Mouse (Mus musculus) kidney, adult 11 months (tissue): ENCODE measurements around the gene Hist1h2bn.
"Not testable (repeated sequence)": the region's sequence is repeated elsewhere in the genome, so short reads cannot be mapped to it uniquely, and the experiment has no call there.

Experiments
- DNase-seq: peaks from one replicate; pipeline ENCODE4 v3.0.0; 2022

Gene Hist1h2bn

DNA sequence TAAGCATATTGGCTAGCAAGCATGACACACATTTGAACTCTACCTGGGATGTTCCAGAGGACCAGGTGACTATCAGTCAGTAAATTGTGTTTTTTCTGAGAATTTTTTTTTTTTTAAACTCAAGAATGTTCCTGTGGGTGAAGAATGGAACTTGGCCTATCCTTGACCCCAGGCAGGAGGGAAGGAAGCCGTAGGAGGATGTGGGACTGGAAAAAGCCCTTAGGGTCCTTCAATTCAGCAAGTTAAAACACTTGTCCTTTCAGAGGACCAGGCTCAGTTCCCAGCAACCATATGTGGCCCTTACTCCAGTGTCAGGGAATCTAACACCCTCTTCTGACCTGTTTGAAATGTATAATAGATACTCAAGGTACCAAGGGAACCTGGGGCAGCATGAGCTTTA lies 24.4 kb upstream of the Hist1h2bn start:
- DNase-seq = no peak

DNA sequence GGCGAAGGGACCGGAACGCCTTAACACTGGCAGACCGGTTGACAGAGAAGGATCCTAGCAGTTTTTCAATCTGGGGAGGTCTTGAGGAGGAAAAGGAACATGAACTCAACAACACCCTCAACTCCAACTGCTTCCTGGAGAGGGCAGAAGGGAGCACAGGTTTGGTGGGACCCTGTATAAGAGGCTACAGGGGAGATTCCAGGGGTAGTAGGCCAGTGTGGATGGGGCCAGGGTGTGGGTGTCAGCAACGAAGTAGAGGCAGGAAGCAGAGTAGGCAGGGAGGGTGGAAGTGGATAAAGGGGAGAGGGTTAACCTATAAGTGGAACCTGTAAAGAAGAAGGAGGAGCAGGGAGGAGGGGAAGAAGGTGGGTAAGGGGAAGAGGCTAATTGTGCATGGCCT lies 20.5 kb upstream of the Hist1h2bn start:
- DNase-seq = no peak

DNA sequence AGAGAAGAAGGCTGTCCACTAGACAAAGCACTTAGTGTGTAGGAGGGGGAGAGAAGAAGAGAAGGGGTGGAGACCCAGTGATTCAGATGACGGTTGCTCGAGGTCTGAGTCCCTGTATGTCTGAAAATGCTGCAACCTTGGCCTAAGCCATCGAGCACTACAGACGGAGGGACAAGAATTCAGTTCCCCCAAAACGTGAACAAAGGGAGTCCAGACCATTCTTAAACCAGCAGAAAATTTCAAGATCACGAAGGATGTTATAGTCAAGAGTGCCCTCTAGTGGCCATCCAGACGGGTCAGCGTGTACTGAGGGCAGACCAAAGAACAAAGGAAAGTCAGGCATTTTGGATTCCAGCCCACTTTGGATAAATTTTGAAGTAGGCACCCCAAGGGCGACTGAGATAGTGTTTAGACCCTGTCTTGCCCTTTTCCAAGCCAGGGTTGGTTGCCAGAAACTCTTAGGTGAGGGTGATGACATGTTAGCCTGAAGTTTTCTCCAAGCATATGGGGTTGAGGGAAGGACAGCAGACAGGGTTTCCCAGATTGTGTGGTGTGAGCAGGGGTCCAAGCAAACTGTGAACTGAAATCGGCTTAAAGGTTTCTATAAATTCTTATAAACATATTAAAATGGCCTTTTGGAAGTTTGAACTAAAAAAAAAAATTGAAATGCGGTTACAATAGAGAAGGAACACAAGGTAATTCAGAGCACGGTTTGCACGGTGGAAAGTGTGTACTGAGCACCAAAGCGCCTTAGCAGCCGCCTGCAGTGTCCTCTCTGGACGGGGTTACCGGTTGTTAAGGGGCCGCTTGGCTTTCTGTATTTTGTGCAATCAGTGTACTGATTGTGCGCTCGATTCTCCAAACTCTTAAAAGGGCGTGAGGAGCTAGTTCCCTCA lies 19.7 kb upstream of the Hist1h2bn start:
- peak; percentile 52 for DNase-seq

DNA sequence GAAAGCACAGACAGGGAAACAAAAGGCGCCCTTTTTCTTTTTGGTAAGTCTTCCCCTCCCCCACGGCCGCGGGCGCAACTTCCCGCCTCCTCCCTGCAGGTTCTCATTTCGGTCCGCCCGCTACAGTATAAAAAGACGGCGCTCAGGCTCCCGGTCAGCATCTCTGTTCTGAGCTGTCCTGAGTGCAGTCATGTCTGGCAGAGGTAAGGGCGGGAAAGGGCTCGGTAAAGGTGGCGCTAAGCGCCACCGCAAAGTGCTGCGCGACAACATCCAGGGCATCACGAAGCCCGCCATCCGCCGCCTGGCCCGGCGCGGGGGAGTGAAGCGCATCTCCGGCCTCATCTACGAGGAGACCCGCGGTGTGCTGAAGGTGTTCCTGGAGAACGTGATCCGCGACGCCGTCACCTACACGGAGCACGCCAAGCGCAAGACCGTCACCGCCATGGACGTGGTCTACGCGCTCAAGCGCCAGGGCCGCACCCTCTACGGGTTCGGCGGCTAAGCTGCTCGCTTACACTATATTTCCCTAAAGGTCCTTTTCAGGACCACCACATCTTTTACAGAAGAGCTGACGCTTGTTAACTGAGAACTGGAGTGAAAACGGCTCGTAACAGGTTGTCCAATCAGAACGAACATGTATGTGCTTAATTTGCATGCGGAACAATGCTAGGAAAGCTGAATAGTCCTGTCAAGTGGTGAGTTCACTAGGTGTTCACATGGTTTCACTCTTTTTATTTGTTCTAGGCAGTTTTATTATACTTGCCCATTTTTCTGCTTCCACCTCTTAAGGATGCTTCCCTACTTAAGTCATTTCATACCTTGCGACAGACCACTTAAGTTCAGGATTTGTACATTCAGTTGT lies 18.8 kb upstream of the Hist1h2bn start, which contains the start of gene Hist1h4j:
TSS of gene Hist1h4j (plus strand) at position 159 of the 862 bp plus-strand sequence.
- peak; percentile 21 for DNase-seq

DNA sequence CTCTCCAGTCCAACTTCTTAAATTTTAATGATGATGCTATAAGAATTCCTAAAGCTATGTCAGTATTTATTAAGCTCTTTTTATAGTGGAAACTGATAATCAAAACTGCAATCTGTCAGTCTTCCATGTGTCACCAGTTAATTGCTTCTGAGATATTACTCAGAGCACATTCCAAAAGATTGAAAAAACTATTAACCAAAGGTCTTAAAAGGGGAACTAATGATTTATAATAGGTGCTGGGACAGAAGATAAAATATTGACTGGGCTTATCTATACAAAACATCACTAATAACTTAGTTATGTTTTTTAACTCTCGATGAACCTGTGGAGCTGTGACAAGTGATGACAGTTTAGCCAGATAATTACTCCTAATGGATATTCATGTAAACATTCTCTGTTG lies 8.9 kb upstream of the Hist1h2bn start:
- no peak for DNase-seq

DNA sequence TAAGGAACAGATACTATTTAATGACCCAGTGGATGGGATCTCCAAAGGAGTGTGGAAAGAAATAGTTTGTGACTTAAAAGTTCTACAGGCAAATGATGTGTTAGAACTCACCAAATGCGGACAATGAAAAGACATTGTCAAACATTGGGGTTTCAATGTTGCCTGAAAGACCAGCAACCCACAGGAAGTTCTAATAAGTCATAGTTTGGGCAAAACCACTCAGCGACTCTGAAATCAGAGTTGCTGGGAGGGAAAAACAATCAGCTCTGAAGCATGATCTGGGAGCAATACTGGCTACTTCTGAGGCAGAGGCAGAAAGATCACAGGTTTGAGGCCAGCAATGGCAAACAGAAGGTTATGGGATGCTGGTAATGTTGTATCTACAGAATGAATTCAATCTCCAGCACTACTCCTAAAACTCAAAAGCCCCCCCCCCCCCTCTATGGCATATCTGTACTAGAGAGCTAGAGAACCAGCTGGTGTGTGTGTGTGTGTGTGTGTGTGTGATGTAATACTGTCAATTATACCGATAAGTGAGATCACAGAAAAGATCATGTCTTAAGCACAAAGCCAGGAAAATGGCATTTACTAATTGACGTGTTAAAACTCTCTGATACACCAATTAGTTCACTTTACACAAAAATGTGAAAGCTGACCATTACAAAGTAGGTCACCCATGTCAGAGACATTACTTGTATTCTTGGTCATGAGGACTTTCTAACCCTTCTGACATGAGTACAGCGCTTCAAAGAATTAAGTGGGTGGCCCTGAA lies 4.3 kb upstream of the Hist1h2bn start:
- DNase-seq = no peak

DNA sequence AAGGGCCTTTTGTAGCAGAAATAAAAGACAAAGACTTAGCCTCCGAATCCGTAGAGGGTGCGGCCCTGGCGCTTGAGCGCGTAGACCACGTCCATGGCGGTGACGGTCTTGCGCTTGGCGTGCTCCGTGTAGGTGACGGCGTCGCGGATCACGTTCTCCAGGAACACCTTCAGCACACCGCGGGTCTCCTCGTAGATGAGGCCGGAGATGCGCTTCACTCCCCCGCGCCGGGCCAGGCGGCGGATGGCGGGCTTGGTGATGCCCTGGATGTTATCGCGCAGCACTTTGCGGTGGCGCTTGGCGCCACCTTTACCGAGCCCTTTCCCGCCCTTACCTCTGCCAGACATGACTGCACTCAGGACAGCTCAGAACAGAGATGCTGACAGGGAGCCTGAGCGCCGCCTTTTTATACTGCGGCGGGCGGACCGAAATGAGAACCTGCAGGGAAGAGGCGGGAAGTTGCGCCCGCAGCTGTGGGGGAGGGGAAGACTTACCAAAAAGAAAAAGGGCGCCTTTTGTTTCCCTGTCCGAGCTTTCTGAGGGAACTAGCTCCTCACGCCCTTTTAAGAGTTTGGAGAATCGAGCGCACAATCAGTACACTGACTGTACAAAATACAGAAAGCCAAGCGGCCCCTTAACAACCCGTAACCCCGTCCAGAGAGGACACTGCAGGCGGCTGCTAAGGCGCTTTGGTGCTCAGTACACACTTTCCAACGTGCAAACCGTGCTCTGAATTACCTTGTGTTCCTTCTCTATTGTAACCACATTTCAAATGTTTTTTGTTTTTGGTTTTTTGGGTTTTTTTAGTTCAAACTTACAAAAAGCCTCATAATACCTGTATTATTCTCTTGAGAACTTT lies 3.5 kb upstream of the Hist1h2bn start, which contains the start of gene Hist1h4k:
TSS of gene Hist1h4k (minus strand) at position 347 of the 859 bp plus-strand sequence.
- DNase-seq = peak; percentile 53

DNA sequence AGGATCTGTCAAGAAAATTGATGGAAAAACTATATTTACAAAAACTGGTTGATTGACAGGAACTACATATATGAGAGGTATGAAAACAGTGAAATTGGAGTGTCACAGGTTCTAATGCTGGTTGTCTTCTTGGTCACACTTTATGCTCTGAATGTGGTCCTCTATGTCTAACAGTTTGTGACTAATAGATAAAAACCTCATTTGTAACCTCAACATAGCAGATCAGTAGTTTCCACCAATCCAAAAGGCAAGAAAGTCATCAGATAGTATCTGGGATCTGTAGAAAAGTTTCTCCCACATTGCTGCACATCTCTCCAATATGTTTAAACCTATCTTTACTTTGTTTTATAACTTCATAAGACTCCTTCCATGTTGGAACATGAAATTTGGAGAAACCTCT lies 2.5 kb upstream of the Hist1h2bn start:
- DNase-seq = no peak

DNA sequence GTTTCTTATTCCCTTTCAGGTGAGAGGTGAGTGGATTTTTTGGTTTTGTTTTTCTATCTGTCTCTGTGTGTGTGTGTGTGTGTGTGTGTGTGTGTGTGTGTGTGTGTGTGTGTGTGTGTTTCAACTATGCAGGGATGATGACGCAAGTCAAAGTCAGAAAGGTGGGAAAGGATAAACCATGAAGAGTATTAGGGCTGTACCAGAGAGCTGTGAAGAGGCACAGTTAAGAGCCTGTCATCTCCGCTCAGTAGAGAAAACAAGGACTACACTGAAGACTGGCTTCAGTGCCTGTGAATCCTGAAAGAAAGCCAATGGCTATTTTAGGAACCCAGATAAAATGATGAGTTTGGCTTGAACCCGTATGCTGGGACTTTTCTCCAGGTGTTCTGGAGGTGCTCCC lies 2.1 kb upstream of the Hist1h2bn start:
- no peak for DNase-seq

DNA sequence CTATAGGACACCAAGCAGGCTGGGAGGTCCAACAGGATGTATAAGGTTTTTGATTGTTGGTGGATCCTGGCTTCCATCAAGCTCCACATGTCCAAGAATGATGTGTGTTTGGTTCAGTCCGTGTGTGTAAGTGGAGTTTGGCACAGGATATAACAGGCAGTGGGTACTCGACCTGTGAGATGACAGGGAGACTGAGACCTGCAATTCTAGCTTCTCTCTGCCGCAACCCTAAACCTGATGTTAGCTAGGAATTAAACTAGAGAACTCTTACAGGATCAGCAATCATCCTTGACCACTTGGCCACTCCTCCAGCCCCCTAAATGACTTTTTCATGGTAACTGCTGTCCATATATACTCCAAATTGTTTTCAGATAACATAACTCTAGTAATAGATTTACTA lies 1.6 kb upstream of the Hist1h2bn start:
- no peak for DNase-seq

DNA sequence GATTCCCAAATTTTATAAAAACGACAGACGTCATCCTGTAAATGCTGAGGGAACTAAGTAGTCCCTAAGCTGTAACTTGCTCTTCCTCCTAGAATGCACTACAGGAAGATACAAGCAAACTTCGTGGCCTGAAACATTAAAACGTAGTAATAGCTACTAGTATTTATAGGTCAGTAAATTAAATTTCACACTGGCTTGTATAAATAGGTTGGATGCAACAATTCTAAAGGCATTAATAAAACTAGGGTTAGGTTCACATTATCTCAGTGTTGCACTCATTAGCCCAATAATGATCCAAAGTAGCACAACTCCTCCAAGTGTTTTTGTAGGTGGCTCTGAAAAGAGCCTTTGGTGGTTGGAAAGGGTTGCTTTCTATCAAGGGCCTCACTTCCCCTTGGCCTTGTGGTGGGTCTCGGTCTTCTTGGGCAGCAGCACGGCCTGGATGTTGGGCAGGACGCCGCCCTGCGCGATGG lies 836 bp upstream of the Hist1h2bn start:
- DNase-seq = no peak

DNA sequence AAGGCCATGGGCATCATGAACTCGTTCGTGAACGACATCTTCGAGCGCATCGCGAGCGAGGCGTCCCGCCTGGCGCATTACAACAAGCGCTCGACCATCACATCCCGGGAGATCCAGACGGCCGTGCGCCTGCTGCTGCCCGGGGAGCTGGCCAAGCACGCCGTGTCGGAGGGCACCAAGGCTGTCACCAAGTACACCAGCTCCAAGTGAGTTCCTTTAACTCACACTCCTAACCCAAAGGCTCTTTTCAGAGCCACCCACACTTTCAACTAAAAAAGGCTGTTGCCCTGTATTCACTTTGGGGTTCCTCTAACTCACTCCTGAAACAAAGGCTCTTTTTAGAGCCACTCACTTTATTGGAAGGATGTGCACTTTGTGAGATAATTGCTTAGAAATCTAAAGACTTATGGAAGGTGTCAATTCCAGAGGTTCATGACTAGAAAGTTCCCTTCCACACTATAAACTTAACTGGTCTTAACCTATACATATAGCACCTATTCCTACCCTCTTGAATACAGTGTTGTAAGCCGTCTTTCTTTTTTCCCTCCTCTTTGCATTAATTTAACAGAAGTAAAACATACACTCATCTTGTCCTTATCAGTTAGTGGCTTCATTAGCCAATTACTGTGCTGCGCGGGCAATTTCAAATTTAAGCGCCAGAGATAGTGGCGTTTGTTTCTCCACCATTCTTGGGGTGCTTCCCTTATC lies 525 bp downstream of the Hist1h2bn start:
- not testable (repeated sequence) for DNase-seq

DNA sequence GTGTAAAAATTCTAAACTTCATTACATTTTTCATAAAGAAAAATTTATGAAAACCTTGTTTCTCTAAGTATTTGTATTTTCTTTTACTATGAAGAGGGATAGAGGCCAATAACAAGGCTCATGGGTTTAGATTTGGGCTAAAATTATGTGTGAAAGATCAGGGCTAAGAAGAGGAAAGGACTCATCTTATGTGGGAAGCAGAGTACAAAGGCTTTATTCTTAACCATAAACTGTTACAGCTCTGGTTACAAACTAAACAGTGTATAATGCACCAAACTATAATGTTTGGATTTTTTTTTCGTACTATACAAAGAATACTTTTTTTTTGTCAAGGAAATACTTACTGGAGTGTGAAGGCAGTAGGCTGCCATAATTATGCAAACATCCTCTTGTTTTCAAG lies 1.8 kb downstream of the Hist1h2bn start:
- DNase-seq = no peak

DNA sequence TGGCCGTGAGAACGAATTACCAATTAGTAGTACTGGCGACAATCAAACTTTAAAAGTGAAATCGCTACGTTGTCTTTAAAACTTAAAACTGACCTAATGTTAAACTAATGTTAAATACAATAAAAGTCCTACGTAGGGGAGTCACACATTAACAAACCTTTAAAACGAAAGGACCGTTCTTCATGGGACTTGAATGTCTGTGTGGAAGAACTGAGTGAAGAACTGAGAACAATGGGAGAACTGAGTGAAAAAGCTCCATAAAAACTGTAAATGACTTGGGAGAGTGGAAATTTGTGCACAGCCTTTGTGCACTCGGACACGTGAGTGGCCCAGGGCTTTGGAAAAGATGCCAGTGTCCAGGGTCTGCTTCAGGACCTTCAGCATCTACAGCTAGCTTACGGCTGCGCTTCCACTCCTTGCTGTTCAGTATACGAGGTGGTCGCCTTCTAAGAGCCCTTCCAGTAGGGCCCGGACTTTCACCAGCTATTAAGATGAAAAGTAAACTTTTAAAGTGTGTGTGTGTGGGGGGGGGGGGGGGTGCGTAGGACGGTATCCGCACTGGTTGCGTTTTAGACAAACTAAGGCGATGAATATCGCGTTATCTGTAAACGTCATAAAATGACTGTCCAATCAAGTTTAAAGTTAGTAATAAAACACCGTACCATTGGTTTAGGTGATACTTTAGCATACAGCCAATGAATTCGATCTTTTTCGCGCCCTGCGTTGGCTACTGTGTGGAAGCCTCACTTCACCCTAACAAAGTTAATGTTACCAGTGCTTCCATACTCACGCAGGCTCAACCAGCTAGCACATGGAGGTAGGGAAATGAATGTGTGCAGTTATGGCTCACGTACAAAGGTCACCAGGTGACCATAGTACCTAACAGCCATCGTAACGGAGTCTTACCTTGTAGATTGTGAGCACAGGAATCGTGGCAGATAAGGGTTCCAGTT lies 25.2 kb downstream of the Hist1h2bn start:
- DNase-seq = peak; percentile 17

DNA sequence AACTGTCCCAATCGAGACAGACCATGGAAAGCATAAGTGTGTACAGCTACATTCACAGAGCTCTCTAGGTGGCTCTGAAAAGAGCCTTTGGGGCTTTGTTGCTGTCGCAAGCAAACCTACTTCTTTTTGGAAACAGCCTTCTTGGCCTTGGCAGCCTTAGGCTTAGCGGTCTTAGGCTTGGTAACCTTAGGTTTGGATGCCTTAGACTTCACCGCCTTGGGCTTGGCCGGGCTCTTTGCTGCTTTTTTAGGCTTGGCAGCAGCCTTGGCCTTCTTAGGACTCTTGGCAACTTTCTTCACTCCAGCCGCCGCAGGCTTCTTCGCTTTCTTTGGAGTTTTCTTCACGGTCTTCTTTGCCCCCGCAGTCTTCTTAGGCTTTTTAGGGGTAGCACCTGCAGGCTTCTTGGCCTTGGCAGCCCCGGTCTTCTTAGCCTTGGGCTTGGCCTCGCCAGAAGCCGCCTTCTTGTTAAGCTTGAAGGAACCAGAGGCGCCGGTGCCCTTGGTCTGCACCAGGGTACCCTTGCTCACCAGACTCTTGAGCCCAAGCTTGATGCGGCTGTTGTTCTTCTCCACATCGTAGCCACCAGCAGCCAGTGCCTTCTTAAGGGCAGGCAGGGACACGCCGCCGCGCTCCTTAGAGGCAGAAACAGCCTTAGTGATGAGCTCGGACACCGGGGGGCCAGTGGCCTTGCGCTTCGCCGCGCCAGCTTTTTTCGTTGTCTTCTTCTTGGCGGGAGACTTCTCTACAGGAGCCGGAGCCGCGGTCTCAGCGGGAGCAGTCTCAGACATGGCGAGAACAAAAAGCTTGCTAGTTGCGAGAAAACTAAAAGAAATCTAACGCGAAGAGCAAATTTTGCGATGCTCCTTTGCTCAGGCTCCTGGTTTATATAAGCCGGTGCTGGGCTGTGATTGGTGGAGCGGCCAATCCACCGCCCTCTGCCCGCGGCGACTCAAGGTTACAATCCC lies 26.1 kb downstream of the Hist1h2bn start, which contains the start of gene Hist1h1b:
TSS of gene Hist1h1b (minus strand) at position 859 of the 965 bp plus-strand sequence.
- no peak for DNase-seq

DNA sequence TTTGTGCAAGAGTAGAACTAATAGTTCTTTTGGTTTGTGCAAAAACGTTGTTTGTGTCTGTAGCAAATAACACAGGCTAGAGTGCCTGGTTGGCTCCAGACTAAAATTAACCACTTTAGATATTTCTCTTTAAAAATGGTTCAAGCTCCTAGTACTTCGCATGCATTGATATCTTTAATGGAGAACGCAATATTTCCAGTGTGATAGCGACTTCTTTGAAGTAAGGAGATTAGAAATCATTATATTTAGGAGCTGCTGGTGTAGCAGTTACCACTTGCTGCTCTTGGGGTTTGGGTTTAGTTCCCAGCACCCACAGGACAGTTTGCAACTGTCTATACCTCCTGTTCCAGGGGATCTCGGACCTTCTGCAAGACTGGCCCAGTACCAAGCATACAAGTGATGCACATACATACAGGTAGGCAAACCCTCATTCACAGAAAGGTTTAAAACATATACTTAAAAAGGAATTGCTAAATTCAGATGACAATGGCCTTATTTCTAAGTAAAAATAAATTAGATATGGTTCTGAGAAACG lies 27.2 kb downstream of the Hist1h2bn start:
- no peak for DNase-seq

DNA sequence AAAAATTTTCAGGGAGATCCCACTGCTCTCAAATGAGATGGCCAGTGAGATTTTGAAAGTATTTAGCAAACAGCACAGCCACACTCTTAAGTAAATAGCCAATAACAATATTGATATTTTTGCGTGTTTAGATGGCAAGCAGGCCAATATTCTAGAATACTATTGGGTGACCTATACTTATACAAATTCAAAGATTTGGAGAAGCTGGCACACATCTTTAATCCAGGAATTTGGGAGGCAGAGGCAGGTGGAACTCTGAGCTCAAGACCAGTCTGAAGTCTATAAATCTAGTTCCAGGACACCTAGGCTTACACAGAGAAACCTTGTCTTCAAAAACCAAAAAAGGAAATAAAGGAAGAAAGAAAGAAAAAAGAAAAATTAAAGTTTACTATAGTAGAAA lies 27.7 kb downstream of the Hist1h2bn start:
- DNase-seq = no peak
